Mouse (Mus musculus) megakaryocyte, embryonic 14.5 days (primary cell): ENCODE results near the gene Cpeb2.

Source experiments
- FLI1 ChIP-seq: IDR thresholded peaks from 2 replicates; pipeline ENCODE4 v1.6.1; 2012; ENCODE audit warnings: low read length, inconsistent platforms, mixed read lengths
- GATA1 ChIP-seq: IDR thresholded peaks from 3 replicates; pipeline ENCODE4 v1.6.1; 2012; ENCODE audit warnings: mixed read lengths, low read length, inconsistent platforms, borderline replicate concordance

DNA sequence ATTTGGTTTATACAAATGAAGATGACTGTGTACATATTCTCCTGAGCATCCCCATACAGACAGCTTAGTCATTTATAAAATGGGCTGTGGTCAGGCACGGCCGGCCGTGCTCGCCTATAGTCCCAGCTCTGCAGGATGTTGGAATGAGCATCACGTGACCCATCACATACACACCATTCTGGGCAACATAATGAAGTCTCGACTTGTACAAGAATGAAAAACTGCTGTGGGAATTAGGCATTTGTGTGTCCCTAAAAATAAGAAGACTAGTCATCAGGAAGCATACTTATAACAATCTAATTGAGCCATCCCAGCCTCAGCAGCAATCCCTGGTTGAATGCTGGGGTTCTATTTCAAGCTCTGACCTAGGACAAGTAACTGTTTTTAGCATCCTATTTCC is 28.8 kb downstream of the Cpeb2 start:
- TF ChIP-seq GATA1: no peak
- no peak for TF ChIP-seq FLI1
